Mouse (Mus musculus): ENCODE results near the gene Apod.
A peak's percentile ranks its signal among the peaks of the same experiment; 100 is the strongest.
"Not testable (repeated sequence)": the region's sequence is repeated elsewhere in the genome, so short reads cannot be mapped to it uniquely, and the experiment has no call there.

Apod gene

GRCm38 (mm10) chr16:31314497-31315233 lies at the start of gene Apod:
Gene Apod, minus strand, starts transcription at chr16:31314808.
- no peak for DNase-seq

GRCm38 (mm10) chr16:31363685-31364436 lies 49.3 kb upstream of the Apod start:
- DNase-seq = no peak

DNA sequence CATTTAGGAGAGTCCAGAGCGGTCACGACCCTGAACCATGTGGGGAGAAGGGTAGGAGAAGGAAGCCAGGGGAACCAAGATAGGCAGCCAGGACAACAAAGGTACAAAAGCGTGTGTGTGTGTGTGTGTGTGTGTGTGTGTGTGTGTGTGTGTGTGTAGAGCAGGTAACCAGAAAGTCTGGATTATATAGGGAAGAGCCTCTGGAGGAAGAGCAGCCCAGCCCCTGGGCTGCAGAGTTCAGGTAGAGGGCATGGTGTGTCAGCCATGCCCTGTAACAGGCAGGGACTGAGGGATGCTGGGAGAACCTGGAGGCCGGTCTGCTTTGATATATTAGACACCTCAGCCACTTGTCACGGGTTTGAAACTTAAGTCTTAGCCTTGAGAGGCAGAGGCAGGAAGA lies 44.9 kb upstream of the Apod start:
- no peak for DNase-seq

DNA sequence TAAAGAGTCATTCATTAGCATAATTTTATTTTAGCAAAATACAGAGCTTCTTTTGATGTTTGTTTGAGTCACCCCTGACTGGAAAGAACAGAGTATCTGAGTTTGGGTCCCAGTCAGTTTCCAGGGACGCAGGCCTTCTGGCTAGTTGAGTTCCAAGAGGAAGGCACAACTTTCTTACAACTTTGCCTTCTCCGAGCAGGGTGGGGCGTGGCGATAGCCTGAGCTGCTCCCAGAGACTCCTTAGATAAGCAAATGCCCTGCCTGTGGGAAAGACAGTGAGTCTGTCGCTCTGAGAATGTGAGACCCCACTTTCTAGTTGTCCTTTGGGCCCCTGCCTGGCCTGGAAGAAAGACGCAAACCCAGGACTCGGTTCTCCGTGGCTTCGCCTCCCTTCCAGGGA lies 44.4 kb upstream of the Apod start:
- no peak for DNase-seq

- no peak for DNase-seq
Observed at GRCm38 (mm10) chr16:31358576-31358975, 44.0 kb upstream of the Apod start.

DNA sequence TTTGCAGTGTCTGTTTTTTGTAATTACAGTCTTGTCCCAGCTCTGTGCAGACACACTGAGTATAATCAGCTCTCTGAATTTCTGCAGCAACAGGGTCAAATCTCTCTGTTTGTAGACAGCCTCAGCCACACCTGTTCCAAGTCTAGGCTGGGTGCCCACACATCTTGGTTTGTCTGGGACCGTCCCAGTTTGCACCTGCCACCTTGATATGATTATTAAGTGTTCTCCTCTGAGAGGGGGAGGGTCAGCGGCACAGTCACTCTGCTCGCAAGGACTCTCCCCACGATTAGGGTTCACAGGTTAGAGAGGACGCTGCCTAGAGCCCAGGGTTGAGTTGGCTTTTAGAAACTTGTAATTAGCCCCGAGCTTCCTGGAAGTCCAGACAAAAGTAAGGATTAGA lies 41.3 kb upstream of the Apod start:
- DNase-seq = no peak

- DNase-seq = peak; percentile 71
Observed at GRCm38 (mm10) chr16:31354341-31355329, 40.0 kb upstream of the Apod start.

DNA sequence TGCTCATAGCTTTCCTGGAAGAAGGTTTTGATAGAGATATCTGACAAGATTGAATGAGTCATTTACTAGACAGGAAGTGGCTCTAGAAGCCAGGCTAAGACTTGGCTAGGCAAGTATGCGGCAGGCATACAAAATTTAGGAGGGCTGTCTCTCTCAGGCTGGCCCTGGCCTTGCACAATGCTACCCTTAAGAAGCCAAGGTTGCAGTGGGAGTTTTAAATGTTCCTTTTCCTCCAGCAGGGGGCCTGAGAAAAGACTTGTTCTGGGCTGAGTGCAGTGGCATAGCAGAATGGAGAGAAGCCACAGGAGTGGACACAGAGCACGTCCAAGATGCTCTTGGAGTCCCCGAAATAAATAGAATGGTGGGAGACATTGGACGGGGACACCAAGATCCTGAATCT lies 38.4 kb upstream of the Apod start:
- DNase-seq = peak; percentile 18

GRCm38 (mm10) chr16:31347581-31347980 lies 33.0 kb upstream of the Apod start:
- DNase-seq = no peak

GRCm38 (mm10) chr16:31342966-31343365 lies 28.4 kb upstream of the Apod start:
- DNase-seq = no peak

DNA sequence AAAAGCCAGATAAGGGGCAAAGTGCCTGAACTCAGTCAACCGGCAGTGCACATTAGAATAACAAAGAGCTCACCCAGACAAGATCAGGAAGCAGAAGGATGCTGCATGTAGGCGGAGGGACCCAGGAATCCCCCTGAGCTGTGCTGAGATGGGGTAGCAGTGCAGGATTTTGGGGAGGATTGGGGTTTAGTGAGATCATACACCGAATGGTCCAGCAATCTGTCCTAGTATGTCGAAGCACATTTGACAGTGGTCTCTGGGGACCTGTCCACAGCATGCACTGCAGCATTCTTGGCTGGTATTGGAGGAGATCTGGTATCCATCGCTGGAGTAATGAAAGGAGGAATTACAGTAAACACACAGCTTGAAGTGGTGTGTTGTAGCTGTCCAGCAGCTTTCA lies 27.9 kb upstream of the Apod start:
- DNase-seq = no peak

- no peak for DNase-seq
Observed at GRCm38 (mm10) chr16:31339332-31339731, 24.7 kb upstream of the Apod start.

DNA sequence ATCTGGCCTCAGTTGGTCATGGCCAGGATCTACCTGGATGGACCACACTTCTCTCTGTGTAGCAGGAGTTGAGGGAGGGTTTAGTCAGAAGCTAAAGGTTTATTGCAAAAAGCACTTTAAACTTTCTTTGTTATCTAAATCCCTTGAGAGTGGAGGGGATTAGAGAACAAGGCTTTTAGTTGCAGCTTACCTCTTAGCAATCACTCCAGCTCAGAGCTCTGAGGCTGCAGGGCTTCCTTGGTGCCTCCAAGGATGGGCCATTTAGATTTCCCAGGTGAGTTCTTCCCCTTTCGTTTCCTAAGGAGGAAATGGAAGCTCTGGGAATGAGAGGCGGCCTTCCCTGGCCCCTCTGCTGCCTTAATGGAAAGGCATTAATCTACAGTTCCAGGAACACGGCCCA lies 23.3 kb upstream of the Apod start:
- DNase-seq = no peak

DNA sequence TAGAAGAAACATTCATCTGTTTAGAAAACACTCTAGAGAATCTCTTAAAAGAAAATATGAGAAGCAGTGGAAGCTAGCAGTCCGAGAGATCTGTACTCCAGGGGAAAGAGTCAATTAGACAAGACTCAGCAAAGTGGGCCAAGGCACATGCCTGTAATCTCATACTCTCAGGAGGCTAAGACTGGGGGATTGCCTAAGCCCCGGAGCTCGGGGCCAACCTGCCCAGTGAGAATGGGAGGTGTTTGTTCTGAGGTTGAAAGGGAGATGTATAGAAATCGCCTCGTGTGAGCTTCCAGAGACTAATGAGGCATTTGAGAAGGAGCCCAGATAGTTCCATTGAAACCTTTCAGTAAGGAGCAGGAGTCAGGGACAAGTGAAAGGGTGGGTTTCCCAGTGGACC lies 20.2 kb upstream of the Apod start:
- no peak for DNase-seq

DNA sequence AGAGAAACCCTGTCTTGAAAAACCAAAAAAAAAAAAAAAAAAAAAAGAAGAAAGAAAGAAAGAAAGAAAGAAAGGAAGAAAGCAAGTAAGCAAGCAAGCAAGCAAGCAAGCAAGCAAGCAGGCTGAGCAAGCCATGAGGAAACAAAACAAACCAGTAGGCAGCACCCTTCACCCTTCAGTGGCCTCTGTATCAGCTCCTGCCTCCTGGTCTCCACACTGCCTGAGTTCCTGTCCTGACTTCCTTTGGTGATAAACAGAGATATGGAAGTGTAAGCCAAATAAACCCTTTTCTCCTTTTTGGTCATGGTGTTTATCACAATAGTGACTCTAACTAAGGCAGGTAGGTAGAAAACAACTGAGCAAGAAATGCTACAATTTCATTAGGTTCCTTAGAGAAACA lies 18.0 kb upstream of the Apod start:
- no peak for DNase-seq

DNA sequence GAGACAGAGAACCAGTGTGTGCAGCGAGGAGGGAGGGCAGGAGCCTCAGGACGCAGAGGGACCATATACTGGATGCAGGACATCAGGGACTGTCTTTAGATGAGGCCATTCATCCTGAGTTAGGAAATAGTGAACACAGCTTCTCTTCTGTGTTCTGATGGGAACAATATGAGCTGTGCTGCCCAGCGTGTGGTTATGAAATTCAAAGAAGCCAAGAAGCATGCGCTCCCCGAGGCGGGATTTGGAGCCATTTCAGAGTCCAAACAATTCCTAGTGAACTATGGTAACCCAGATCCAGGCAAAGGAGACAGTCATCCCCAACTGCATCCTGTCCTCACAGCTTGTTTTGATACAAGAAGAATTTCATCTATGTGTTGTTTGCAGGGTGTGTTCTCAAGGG lies 16.4 kb upstream of the Apod start:
- not testable (repeated sequence) for DNase-seq

DNA sequence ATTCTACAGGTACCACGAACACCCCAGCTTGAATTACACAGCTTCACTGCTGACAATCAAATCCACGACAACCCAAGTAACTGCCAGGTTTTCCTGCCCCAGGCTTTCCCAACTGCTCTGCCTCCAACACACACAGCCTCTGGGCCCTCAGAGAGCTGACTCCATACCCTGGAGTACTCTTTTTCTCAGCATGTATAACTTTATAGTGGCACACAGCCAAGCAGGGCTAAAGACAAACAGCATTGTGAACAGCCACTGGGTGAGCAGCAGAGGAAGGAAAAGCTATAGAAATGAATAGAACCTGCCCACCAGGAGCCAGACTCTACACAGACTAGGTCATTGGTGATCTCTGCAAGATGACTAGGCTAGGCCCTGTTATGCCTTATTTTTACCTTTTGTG lies 15.1 kb upstream of the Apod start:
- DNase-seq = no peak

- no peak for DNase-seq
Observed at GRCm38 (mm10) chr16:31327891-31328290, 13.3 kb upstream of the Apod start.

DNA sequence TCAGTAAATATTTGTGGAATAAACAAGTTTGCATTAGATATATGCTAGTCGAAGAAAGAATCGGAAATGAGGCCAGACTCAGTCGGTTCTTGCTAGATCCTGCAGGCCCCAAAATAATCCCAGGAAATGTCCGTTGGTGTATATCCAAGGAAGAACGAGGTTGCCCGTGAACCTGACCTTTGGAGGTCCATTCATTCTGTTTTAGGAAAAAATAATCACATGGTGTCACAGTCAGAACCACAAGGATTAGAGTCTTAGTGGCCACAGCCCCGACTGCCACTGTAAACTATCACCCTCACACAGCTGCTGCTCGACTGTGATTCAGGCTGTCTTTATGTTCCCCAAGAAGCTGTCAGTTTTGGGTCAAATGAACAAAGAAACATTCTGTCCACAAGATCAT lies 12.8 kb upstream of the Apod start:
- DNase-seq = no peak

- DNase-seq = no peak
Observed at GRCm38 (mm10) chr16:31326679-31327078, 12.1 kb upstream of the Apod start.

DNA sequence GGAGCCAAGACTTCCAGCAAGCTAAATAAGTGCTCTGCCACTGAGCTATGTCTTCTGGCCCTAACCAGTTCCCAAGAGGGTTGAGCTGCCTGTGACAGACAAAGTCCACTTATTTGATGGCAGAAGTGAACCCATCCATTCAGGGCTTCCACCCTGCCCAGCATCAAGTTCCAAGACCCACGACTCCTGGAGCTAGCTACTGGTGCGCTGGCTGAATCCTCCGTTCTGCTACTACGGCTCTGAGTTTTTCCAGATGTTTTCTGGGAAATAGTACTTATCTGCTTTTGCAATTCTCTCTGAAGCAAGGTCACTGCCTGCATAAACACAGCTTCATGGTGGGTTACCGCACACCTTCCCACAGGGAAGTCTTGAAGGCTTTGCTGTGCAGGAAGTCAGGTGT lies 11.4 kb upstream of the Apod start:
- no peak for DNase-seq

DNA sequence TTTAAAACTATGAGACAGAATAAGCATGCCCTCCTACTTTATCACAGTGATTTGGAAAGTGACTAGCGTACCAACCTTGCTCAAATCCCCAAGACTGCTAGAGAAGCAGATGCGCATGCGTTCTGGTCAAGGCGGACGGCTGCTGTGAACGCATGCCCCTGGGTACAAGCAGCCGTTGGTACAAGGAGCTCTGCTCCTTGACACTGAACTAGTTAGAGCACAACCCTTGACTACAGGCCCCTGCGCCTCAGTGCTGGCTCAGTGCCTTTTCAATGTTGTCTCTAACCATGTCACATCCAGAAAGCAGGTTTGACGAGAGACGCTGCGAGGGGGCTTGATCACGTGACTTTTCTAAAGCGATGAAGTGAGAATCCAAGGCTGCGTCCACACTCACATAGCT lies 10.5 kb upstream of the Apod start:
- DNase-seq = no peak

DNA sequence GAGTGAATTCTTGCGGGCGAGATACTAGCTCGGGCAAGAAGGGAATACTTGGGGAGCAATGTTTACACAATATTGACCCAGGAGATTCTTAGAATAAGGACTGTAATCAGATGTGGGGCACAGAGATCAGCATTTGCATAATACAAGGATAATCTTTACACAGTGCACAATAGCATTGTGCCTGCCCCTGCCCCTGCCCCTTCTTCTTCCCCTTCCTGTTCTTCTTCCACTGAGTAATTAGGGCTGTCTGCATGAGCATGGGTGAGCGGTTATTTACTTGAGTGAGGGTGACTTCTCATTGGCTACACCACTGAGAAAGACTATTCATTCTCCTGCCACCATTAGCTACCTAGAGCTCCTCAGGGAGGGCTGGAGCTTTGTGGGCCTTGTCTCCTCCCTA lies 6.9 kb upstream of the Apod start:
- no peak for DNase-seq
